Mouse (Mus musculus) brain, embryonic 18.5 days (tissue): ENCODE measurements around the gene Gck.

ENCODE experiments used
- DNase-seq: peaks from one replicate; pipeline ENCODE4 v3.0.0-alpha.2; 2012; ENCODE audit warnings: low read depth, low spot score

Gene Gck

GRCm38 (mm10) chr11:5877421-5877820 lies 72.5 kb downstream of the Gck start:
- no peak for DNase-seq

GRCm38 (mm10) chr11:5873192-5873591 lies 76.7 kb downstream of the Gck start:
- no peak for DNase-seq

- DNase-seq, result no peak
These were observed 77.2 kb downstream of the Gck start for GRCm38 (mm10) chr11:5872707-5873106.

GRCm38 (mm10) chr11:5870069-5870468 lies 79.8 kb downstream of the Gck start:
- no peak for DNase-seq

- DNase-seq, result no peak
These were observed 80.5 kb downstream of the Gck start for GRCm38 (mm10) chr11:5869331-5869730.

- no peak for DNase-seq
These were observed 81.6 kb downstream of the Gck start for GRCm38 (mm10) chr11:5868324-5868723.

- no peak for DNase-seq
These were observed 82.7 kb downstream of the Gck start for GRCm38 (mm10) chr11:5867196-5867595.

GRCm38 (mm10) chr11:5862394-5863105 lies 87.3 kb downstream of the Gck start:
- no peak for DNase-seq

GRCm38 (mm10) chr11:5861678-5862393 lies 88.0 kb downstream of the Gck start, which contains the start of gene Aebp1:
Gene Aebp1 (plus strand): TSS chr11:5861947.
- no peak for DNase-seq

- no peak for DNase-seq
These were observed 89.2 kb downstream of the Gck start for GRCm38 (mm10) chr11:5860639-5861038.

GRCm38 (mm10) chr11:5859883-5860550 lies 89.9 kb downstream of the Gck start:
- DNase-seq, result no peak

GRCm38 (mm10) chr11:5858723-5859122 lies 91.2 kb downstream of the Gck start:
- DNase-seq, result no peak

GRCm38 (mm10) chr11:5856479-5857130 lies 93.3 kb downstream of the Gck start:
- no peak for DNase-seq

- no peak for DNase-seq
These were observed 94.0 kb downstream of the Gck start for GRCm38 (mm10) chr11:5855902-5856301.

- no peak for DNase-seq
These were observed 94.4 kb downstream of the Gck start for GRCm38 (mm10) chr11:5855481-5855880.

GRCm38 (mm10) chr11:5852314-5852713 lies 97.6 kb downstream of the Gck start:
- DNase-seq, result no peak

- DNase-seq, result no peak
These were observed 98.7 kb downstream of the Gck start for GRCm38 (mm10) chr11:5851021-5851736.
